Mouse (Mus musculus) liver, embryonic 15.5 days (tissue): Measurements from ENCODE around the gene Nos2. TPM values are rescaled to one million over a fixed set of nuclear protein-coding genes. Genes with fewer than 3 reads are reported as not detected.

Experiments
- ATAC-seq: fragments of 200-750 bp; cut with Nextera tagmentation; 2 replicates; pipeline ENCODE4 v1.8.0; 2017; ENCODE audit warnings: moderate number of reproducible peaks, mild to moderate bottlenecking, moderate library complexity; ENCODE audit not compliant: insufficient read depth
- H3K27ac ChIP-seq: fragments of 300-500 bp; sonication (generic); replicated peaks from 2 replicates; pipeline ENCODE4 v1.5.1; 2015; ENCODE audit warnings: mild to moderate bottlenecking, inconsistent platforms
- H3K27me3 ChIP-seq: fragments of 300-500 bp; sonication (generic); 2 replicates; pipeline ENCODE4 v1.6.1; 2015; ENCODE audit warnings: mild to moderate bottlenecking, inconsistent platforms
- H3K36me3 ChIP-seq: fragments of 300-500 bp; sonication (generic); replicated peaks from 2 replicates; pipeline ENCODE4 v1.6.1; 2015; ENCODE audit warnings: moderate library complexity, mild to moderate bottlenecking, inconsistent platforms
- H3K4me1 ChIP-seq: fragments of 300-500 bp; sonication (generic); replicated peaks from 2 replicates; pipeline ENCODE4 v1.6.1; 2015; ENCODE audit warnings: inconsistent platforms
- H3K4me2 ChIP-seq: fragments of 300-500 bp; sonication (generic); 2 replicates; pipeline ENCODE4 v1.6.1; 2015; ENCODE audit warnings: moderate library complexity, mild to moderate bottlenecking, inconsistent platforms
- H3K4me3 ChIP-seq: fragments of 300-500 bp; sonication (generic); replicated peaks from 2 replicates; pipeline ENCODE4 v1.5.1; 2015; ENCODE audit warnings: mild to moderate bottlenecking, inconsistent platforms
- H3K9ac ChIP-seq: fragments of 300-500 bp; sonication (generic); 2 replicates; pipeline ENCODE4 v1.6.1; 2015; ENCODE audit warnings: moderate library complexity, mild to moderate bottlenecking, inconsistent platforms
- H3K9me3 ChIP-seq: fragments of 300-500 bp; sonication (generic); replicated peaks from 2 replicates; pipeline ENCODE4 v1.6.1; 2016; ENCODE audit warnings: inconsistent platforms
- WGBS: fragments of 180-500 bp; shearing (Covaris S2); methylation state at CpG from one replicate; pipeline ENCODE4 v1.1.7; 2015; ENCODE audit warnings: mixed read lengths; ENCODE audit not compliant: insufficient replicate concordance; 5-methylcytosine and 5-hydroxymethylcytosine counted together
- polyA plus RNA-seq: library from polyadenylated mRNA; unstranded; fragments of >200 nt; fragmentation: Nextera tagmentation; extraction: Ambion mirVana; gene quantifications from 2 replicates; pipeline ENCODE4 v1.2.1, GENCODE M21; 2015

Gene Nos2
- polyA plus RNA-seq, 1 experiment from 2014 or later: 0.03 TPM

- no peak for ATAC-seq
- Histone ChIP-seq H3K4me2 (no peak overlapping the region), H3K36me3 (no peaks in the 10 kb centered on the region), H3K4me1 (peaks cover 29% of the 10 kb centered on the region), H3K9me3 (no peaks in the 10 kb centered on the region), H3K27me3 (no peaks in the 10 kb centered on the region), H3K9ac (no peak overlapping the region), H3K4me3 (no peak overlapping the region), H3K27ac (no peak overlapping the region)
- WGBS: 69% methylated on average over 7 of the region's 7 CpGs
Measured at GRCm38 (mm10) chr11:79008891-79009290, 88.3 kb downstream of the Nos2 start.

Other genes starting within 250 kb of the Nos2 start
- 3.3 and 4.1 TPM in 2 replicates for gene Nlk, start 223.4 kb upstream of the Nos2 start, polyA plus RNA-seq
- 14.8 and 16.5 TPM in 2 replicates for gene Ccnq, start 169.1 kb upstream of the Nos2 start, polyA plus RNA-seq
- gene Lyrm9, start 94.2 kb upstream of the Nos2 start, polyA plus RNA-seq: 10.7 and 14.0 TPM in 2 replicates
- 154 and 177 TPM in 2 replicates for gene Lgals9, start 64.2 kb downstream of the Nos2 start, polyA plus RNA-seq
- 2.1 and 3.0 TPM in 2 replicates for gene Ksr1, start 225.6 kb downstream of the Nos2 start, polyA plus RNA-seq